Mouse (Mus musculus): ENCODE data around the gene Ugt1a1. TPM values are rescaled to one million over a fixed set of nuclear protein-coding genes. Genes with fewer than 3 reads are reported as not detected.

Gene Ugt1a1
- total RNA-seq, 1 experiment from 2014 or later = 0.57 TPM

DNA sequence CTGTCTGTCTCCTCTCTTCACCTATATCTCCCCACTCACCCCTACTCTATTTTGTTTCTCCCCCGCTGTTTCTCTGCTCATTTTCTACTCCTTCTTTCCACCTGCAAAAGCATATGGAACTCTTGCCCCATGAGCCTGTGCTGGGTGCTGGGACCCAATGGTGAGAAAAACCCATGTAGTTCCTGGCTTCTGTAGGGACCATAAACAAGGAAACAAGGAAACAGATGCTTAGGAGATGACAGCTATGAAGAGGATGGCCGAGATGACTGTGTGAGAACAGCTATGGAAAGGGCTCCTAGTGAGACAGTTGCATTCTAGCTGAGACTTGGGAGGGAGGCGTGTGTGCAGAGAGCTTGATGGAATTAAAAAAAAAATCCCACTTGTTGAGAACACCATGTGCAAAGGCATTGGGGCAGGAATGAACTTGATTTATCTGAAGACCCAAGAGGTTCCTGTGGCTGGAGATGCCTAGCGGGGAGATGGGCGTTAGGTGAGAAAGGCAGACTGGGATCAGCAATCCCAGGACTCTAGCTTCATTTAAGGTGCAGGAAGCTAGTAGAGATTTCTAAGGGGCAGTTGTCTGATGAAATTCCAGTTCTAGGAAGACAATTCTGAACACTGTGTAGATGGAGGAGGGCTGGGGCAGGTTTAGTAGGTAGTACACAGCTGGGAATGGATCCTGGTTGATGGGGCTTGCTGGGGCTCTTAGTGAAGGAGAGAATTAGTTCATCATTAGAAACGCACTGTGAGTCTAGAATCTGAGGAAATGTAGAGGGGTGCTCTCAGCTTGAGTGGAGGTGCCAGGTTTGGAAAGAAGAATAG, 19.4 kb downstream of the Ugt1a1 start:
- ATAC-seq (replicated peaks; ENCODE audit: insufficient number of reproducible peaks, low FRiP score, low TSS enrichment, poor library complexity, severe bottlenecking) = no peak

GRCm38 (mm10) chr1:88231803-88232499, 20.2 kb downstream of the Ugt1a1 start:
- ATAC-seq (replicated peaks; ENCODE audit: insufficient number of reproducible peaks, low FRiP score, low TSS enrichment, poor library complexity, severe bottlenecking) = no peak

DNA sequence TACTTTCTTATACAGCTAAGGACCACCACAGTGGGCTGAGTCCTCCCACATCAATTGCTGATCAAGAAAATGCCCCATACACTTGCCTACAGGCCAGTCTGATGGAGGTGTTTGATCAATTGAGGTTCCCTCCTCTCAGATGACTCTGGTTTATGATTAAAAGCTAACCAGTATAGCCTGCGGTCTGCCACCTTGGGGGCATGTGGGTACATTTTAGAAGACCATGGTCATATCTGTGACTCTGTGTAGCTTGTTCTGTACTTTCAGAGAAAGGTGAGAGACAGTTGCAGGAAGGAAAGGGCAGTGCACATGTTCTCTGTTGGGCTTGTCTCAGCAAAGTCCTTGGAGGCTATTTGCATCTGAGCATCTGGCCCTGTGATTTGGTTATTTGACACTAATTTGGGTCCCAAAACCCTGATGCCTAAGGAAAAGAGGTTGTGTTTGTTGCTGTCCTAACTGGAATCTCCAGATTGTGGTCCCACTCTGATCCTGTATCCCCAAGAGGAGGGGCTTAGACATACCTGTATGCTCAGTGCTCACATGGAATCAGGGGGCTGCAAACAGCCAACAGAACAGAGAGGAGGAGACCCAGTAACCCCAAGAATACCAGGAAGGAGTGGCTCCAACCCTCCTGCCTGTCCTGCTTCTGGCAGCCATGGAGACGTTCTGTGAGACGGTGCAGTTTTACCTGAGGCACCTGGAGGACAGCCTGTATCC, 21.1 kb downstream of the Ugt1a1 start:
- no peak for ATAC-seq (replicated peaks; ENCODE audit: insufficient number of reproducible peaks, low FRiP score, low TSS enrichment, poor library complexity, severe bottlenecking)

DNA sequence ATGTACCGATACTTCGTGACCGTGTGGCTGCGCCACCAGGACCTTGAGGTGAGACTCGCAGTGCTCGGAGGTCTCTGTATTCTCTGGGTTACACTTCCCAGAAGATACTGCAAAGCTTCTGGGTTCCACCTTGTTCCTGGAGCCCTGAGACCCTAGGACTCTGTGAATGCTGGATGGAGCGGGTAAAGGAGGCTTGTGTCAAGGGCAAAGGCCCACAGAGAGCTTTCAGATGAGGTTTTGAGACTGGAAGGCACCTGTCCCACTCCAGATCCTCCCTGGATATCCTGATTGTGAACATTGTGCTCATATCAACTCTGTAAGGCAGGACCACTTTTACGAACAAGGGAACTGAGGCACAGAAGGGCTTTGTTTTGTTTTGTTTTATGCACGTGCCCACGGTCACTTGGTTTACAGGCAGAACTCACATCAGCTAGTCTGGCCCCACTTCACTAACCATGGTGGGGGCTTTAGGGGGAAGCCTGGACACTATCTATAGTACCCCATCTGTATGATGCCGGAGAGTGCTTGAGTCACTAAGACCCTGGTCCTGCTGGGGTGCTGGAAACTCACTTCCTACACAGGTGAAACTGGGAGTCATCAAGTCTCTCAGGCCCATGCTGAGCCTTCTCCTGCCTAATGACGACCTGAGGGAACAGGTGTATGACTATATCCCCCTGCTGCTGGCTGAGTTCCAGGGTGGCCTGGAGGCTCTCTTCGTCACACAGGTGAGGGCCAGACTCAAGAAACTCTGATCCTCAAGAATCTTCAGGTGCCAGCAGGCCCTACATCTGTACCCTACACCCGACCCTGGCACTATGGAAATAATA, 21.9 kb downstream of the Ugt1a1 start:
- no peak for ATAC-seq (replicated peaks; ENCODE audit: insufficient number of reproducible peaks, low FRiP score, low TSS enrichment, poor library complexity, severe bottlenecking)

GRCm38 (mm10) chr1:88234248-88234610, 22.5 kb downstream of the Ugt1a1 start:
- no peak for ATAC-seq (replicated peaks; ENCODE audit: insufficient number of reproducible peaks, low FRiP score, low TSS enrichment, poor library complexity, severe bottlenecking)

DNA sequence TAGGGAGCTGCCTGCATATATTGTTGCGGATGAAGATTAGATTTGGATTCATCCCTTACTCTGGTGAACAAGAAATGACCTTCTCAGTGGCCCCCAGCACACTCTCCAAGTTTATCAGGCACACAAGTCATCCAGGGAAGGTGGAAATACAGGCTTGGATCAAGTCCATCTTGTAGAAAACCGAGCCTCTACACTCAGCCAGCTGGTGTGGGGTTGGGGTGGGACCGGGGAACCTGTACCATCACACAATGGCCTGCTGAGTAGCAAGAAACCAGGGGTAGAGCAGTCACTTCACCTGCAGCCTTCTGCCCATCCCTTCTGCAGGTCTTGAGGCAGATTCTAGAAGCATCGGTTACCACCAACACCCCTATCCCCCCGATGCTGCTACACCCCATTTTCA, 22.9 kb downstream of the Ugt1a1 start:
- no peak for ATAC-seq (replicated peaks; ENCODE audit: insufficient number of reproducible peaks, low FRiP score, low TSS enrichment, poor library complexity, severe bottlenecking)

- ATAC-seq (replicated peaks; ENCODE audit: insufficient number of reproducible peaks, low FRiP score, low TSS enrichment, poor library complexity, severe bottlenecking) = no peak
These were observed 23.5 kb downstream of the Ugt1a1 start for GRCm38 (mm10) chr1:88235046-88235893.

DNA sequence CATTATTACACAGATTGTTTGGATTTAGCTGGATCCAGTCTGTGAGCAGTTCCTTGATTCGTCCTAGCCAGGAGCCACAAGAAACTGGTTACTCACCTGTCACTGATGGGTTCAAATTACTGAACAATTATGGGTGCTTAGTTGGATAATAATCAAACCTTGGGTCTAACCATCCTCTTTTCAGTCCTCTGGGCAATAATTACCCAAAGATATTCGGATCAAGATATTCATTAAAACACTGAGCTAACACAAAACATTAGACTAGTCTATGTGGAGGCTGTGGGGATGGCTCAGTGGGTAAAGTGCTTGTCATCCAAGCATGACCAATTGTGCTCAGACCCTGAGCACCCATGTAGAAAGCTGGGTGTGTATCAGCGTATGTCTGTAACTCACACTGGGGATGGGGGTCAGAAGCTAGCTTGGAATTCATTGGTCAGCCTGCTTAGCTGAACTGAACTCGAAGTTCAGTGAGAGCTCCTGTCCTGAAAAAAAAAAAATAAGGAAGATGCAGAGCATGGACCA, 24.2 kb downstream of the Ugt1a1 start:
- no peak for ATAC-seq (replicated peaks; ENCODE audit: insufficient number of reproducible peaks, low FRiP score, low TSS enrichment, poor library complexity, severe bottlenecking)

DNA sequence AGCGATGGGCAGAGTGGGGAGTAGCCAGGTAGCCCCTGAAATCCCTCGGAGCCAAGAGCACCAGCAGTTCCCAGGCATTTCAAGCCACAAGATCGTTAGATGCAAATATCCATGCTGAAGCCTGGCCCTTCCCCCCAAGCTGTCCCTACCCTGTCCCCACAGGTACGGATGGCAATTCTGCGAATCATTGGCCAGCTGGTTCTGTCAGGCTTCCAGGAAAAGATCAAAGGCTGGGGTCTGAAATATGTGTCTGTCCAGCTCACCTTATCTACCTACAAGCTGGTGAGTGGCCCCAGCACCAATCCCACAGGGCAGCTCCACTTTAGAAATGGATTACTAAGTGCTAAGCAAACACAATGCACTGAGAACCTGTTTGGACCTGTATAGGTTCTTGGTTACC, 25.6 kb downstream of the Ugt1a1 start:
- ATAC-seq (replicated peaks; ENCODE audit: insufficient number of reproducible peaks, low FRiP score, low TSS enrichment, poor library complexity, severe bottlenecking) = no peak

DNA sequence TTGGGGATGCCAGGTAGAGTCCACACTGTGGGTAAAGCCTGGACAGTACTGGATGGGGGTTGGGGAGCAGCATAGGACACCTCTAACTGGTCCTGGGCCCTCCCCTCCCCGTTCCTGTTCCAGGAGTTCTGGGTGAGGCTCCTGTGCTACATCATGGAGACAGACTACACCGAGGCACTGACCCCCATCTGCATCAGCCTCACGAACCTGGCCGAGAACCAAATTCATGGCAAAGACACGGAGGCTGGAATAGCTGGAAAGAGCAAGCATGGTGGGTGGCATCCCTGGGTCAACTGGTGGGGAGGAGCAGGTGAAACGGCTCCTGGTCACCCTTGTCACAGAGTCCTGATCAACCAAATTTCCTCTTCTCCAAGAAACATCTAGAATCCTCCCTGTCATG, 27.0 kb downstream of the Ugt1a1 start:
- no peak for ATAC-seq (replicated peaks; ENCODE audit: insufficient number of reproducible peaks, low FRiP score, low TSS enrichment, poor library complexity, severe bottlenecking)

DNA sequence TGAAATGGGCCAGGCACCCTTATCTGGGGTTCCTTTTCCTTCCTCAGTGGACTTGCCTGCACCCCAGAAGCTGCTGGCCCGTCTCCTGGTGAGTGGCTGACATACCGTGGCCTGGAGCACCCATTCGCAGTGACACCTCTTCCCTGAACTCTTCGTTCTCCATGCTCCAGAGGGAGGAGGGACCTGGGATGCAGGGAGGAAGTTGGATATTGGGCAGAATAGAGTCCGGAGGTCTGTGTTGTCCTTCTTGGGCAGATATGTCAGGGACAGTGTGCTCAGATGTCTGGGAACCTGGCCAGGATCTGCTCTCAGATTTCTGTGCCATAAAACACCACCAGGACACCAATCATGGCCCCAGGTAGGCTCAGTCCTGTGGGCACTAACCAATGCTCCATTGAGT, 28.3 kb downstream of the Ugt1a1 start:
- ATAC-seq (replicated peaks; ENCODE audit: insufficient number of reproducible peaks, low FRiP score, low TSS enrichment, poor library complexity, severe bottlenecking) = no peak

DNA sequence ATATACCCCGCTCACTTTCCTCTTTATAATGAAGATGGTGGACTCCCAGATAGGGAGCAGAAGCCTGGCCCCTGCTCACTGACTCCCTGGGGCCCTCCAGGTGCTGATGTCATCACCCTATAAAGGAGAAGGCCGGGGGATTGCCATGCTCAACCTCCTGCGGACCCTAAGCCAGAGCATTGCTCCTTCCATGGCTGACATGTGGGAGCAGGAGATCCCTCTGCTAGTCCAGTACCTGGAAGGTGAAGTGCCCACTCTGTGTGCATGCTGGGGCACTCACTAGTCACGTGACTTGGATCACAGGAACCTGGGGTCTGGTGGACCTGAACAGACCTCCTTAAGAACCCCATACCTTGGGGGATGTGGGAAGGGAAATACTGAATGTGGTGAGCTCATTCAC, 28.8 kb downstream of the Ugt1a1 start:
- no peak for ATAC-seq (replicated peaks; ENCODE audit: insufficient number of reproducible peaks, low FRiP score, low TSS enrichment, poor library complexity, severe bottlenecking)

DNA sequence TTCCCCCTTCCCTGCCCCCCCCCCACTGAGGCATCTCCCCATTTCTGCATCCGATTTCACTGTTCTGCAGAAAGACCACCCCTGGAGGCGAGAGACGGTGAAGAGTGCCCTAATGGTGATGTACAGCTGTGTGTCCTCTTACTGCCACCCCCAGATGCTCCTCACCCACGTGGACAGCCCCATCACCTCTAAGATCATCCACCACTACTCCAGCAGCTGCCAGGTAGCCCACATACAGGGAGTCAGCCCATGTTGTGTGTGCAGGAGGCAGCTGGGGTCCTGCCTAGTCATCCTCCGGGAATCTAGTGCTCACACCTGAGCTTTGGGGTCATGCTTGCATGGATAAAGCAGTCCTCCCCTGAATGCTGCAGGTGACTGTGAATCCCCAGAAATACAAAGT, 32.1 kb downstream of the Ugt1a1 start:
- no peak for ATAC-seq (replicated peaks; ENCODE audit: insufficient number of reproducible peaks, low FRiP score, low TSS enrichment, poor library complexity, severe bottlenecking)

GRCm38 (mm10) chr1:88245881-88246280, 34.1 kb downstream of the Ugt1a1 start:
- ATAC-seq (replicated peaks; ENCODE audit: insufficient number of reproducible peaks, low FRiP score, low TSS enrichment, poor library complexity, severe bottlenecking) = no peak

- ATAC-seq (replicated peaks; ENCODE audit: insufficient number of reproducible peaks, low FRiP score, low TSS enrichment, poor library complexity, severe bottlenecking) = no peak
These were observed 34.6 kb downstream of the Ugt1a1 start for GRCm38 (mm10) chr1:88246386-88246785.

DNA sequence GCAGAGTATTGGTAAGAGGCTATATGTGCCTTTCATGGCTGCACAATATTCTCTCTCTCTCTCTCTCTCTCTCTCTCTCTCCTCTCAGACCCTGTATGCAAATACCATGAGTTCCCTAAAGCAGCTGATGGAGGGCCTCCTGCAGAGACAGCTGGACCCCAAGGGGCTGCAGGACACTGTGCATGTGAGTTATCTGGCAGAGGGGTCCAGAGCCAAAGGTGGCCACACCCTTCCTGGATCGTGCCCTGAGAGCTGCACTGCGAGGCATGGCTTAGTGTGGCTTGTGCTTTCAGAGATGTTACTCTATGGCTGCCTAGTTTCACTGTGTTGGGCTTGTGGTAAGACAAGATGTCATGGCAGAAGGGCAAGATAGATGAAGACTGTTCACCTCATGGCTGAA, 35.9 kb downstream of the Ugt1a1 start:
- no peak for ATAC-seq (replicated peaks; ENCODE audit: insufficient number of reproducible peaks, low FRiP score, low TSS enrichment, poor library complexity, severe bottlenecking)

DNA sequence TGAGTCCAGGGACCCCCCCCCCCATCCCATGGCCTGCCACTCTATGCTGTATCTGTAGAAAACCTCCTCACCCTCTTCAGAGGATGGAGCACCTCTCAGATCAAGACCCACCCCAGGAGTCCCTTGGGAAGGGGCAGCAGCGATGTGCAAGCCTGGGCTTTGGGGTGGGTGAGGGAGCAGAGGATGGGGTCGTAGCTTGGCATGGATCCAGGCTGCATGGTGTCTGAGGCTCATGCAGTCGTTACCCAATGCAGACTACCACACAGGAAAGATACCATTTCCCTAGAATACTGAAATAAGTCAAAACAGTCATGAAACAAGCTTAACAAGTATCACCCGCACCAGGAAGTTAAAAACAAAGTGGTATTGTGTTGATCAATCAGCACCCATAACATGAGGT, 36.9 kb downstream of the Ugt1a1 start:
- ATAC-seq (replicated peaks; ENCODE audit: insufficient number of reproducible peaks, low FRiP score, low TSS enrichment, poor library complexity, severe bottlenecking) = no peak

DNA sequence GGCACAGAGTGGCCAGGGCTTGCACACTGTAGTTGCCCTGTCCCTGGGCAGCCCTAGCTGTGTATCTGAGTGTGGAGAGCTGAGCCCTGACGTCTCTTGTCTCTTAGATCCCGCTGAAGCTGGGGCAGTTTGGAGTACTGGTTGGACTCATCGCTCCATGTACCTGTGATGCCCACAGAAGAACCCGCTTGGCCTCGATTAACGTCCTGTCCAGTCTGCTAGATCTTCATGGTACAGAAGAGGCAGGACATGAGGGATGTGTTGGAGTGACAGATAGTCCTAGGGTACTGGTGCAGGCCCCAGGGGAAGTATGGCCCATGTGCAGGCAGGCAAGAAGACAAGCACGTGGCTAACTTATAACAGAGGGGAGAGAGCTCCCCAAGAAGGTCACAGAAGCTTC, 37.8 kb downstream of the Ugt1a1 start:
- ATAC-seq (replicated peaks; ENCODE audit: insufficient number of reproducible peaks, low FRiP score, low TSS enrichment, poor library complexity, severe bottlenecking) = no peak

Measured in monocyte, adult 5-6 weeks (primary cell).